Mouse (Mus musculus) cerebellum, postnatal 4 days (tissue): ENCODE data around the gene Bsn.
A peak's percentile ranks its signal among the peaks of the same experiment; 100 is the strongest.
"Not testable (repeated sequence)": the region's sequence is repeated elsewhere in the genome, so short reads cannot be mapped to it uniquely, and the experiment has no call there.

Experiments used
- DNase-seq, 2 experiments: peaks; one replicate each; pipeline ENCODE4 v3.0.0; 2022; ENCODE audit warnings: low spot score in 2 of 2, mixed read lengths in 1 of 2

Gene Bsn

DNA sequence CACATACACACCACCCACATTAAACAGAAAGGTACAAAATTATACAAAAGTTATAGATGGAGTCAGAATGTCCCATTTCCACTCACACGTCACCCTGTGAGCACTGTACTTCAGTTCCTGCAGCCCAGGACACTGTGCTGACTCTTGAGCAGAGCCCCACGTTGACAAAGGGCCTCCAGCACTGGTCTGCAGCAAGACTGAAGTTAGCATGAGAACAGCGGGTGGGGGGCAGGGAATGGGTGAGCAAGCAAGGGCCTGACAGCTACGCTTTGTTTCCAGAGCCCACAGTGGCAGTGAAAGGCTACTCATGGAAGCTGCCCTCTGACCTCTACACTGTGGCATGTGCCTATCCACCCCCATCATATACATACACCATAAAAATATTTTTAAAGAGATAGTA lies 40.4 kb downstream of the Bsn start:
- DNase-seq = no peak

DNA sequence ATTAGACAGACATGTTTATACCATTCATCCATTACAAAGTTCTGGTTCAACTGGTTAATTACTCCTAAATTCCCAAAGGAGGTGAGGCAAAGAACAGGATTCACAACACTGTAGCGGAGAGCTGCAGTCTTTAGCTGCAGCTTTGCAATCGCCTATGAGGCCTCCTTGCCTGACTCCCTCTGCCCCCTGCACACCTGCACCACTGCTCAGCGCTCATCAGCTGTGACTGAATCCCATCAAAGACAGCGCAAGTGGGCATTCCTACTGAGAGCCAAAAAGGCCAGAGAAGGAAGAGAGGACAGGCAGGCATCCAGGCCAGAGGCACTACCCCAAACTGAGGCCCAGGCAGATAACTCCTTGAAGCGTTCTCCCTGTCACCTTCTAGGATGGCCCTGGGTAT lies 42.6 kb downstream of the Bsn start:
- no peak for DNase-seq

DNA sequence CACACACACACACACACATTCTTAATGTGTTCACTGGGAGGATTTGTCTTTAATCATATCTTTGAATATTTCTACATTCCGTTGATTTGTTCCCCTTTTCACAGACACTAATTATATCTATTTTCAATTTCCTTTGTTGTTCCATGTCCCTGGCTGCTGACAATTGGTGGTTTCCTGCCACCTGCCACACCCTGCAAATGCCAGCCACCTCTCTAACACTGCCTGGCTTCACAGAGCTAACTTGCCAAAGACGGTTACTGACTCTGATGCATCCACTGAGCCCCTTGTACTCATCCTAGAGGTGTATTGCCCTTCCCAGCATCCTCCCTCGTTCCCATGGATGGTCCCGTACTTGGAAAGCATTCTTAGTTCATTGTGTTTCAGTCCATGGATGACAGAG lies 43.7 kb downstream of the Bsn start:
- DNase-seq = no peak

DNA sequence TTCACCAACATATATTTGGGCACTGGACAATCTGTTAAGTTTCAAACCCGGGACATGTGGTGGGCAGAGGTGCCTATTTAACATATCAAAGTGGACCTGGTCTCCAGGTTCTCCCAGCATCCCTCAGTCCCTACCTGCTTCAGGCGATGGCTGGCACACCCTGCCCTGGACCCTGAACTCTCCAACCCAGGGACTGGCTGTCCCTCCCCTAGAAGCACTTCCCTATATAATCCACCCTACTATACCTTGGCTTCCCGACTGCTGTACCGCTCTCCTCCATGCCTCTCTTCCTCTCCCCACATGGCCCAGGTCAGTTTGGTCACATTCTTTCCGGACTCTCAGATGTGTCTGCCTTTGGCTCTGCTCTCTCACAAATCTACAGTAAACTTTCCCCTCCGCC lies 44.4 kb downstream of the Bsn start:
- DNase-seq = no peak

DNA sequence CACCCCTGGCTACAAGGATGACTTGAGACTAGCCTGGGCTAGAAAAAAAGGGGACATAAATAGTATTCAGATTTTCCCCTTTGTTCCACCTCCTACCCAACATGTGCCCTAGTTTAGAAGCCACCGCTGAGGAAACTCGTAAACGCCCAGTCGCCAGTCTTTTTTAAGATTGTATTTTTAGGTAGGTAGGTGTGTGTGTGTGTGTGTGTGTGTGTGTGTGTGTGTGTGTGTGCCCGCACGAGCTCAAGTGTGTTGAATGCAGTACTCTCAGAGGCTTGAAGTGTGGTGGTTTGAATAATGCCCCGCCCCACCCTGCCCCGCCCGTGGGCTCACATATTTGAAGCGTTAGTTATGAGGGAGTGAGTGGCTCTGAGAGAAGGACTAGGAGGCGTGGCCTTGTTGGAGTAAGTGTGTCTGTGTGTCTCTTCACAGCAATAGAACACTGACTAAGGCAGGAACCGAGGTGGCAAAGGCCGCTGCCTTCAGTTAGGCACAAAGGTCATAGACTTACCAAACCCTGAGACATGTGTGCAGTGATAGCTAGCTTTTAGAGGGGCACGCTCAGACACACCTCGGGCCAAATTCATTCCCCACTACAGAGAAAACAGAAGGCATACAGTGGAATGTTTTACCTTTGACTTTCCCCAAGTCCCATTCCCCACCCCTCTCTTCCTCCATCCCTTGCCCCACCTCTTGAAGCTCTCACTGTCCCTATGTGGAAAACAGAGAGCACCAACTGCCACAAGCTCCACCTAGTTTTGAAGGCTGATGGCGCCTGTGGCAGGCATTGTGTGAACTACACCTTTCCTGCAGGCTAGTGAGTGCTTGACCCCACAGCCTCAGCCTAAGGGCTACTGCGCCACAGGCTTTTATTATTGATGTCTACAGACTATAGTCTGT lies 45.6 kb downstream of the Bsn start:
- no peak for DNase-seq

DNA sequence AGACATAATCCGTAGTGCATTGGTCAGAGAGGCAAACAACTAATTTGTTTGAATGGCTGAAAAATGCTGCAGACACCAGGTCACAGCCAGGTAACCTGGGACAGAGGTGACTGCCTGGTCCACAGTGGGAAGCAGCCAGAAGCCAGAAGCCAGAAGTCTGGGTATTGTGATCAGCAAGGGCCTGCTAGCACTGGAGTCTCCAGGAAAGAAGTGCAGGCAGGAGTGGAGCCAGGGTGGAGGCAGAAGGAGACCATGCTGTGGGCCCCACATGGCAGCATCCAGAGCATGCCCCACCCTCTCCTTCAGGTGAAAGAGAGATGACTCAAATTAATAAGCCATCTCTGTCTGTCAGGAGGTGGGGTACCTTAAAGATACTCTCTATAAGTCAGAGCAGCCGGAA lies 46.7 kb downstream of the Bsn start:
- DNase-seq = no peak

DNA sequence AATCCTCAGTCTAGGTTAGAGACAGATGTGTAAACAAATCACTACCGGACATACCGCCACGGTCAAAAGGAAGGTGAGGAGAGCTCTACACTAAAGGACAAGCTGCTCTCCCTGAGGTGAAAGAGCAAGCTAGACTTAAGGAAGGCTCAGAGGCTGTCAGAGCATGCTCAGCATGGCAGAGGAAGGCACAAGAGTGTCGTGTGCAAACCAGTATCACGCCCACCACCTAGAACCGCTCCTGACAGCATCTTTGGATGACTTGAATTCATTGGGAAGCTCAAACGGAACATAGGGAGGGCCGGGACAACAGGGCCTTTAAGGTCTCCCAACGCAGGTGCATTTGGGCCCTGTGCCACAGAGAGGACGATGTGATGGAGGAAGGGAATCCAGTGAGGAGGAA lies 48.8 kb downstream of the Bsn start:
- DNase-seq = no peak

DNA sequence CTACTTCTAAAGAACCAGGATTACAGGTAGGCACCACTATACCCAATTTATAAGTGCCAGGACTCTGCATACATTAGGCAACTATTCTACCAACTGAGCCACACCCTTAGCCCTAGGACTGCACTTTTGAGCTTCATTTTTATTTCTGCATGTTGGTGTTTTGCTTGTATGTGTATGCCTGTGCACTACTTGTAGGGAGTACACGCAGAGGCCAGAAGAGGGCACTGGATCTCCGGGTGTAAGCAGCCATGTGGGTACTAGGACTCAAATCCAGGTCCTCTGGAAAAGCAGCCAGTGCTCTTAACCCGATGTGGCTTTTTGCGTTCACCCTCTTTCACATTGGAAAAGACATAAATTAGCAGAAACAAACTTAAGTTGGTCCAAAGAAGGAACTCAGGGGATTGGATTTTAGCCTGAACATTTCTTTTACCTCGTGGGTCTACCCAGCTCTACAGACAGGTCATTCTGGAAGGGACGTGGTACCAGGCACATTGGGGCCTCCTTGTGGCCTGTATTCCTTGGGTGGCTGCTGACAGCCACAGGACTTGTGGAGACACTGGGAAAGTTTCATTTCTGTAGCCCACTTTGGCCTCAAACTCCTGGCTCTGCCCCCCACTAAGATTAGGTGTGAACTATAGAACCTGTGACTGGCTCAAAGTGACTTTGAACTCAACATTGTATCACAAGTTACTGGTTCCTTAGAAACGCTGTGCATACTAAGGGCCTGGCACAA lies 50.1 kb downstream of the Bsn start:
- DNase-seq = no peak

DNA sequence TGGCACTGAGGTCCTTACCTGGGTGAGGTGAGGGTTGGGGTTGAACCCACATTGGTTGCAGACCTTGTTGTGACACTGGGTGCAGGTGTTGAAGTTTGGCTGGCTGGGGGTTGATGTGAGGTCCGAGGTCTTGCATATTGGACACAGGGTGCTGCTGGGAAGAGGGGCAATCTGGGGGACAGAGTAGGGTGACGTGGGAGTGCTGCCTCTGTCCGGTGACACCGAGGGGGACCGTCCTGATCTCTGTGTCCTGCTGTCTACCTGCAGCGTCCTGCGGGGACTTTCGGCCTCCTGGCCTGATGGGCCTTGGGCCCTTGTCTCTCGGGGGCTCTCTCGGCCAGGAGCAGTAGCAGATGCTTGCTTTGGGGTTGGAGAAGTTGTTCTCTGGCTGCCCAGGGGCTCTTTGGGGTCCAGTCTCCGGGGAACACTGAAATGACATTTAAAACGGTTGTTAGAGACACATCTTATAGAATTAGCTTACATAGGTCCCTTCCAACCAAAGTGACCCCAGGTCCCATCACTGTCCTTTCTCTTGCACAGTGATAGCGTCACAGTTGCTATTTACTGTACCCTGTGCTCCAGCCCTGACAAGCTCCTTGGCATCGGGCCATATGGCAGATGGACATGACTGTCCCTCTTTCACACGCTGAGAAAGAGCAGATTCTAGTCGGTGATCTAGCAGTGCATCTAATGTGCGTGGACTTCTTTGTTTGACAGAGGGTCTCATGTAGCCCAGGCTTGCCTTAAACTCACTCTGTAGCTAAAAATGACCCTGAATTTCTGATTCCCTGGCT lies 50.8 kb downstream of the Bsn start:
- peak; percentile 48 to 81 for DNase-seq

DNA sequence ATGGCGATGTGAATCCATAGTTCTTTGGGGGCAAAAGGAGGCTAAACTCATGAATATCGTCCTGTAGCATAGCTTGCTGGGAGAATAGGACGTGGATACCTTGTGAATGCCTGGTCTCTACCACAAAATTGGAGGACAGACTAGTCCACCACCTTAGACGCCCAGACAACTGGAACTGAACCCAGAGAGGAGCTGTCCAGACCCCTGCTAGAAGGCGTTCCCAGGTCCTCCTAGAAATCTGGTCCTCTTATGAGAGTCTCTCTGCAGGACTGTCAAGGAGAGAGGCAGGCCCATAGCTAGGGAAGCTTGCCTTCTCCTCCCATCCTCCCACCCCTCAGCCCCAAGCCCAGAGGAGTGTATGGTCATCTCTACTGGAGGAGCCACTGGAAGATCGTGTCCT lies 52.1 kb downstream of the Bsn start:
- DNase-seq = no peak

DNA sequence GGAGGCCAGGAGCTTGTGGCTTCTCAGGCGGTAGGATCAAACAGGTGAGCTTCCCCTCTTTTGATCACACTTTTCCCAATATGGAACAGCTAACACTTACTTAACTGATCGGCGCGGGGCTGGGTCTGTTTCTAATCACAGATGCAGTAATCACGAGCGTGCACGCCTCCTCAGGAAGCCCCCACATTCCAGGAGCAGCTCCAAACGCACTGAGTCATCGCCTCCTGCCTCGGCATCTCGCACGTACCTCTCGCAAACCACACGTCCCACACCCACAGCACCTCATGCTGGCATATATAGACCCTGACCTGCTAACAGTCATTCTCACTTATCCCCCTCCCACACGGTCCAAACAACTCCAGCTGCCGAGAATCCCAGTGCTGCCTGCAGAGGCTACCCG lies 52.7 kb downstream of the Bsn start:
- no peak for DNase-seq

DNA sequence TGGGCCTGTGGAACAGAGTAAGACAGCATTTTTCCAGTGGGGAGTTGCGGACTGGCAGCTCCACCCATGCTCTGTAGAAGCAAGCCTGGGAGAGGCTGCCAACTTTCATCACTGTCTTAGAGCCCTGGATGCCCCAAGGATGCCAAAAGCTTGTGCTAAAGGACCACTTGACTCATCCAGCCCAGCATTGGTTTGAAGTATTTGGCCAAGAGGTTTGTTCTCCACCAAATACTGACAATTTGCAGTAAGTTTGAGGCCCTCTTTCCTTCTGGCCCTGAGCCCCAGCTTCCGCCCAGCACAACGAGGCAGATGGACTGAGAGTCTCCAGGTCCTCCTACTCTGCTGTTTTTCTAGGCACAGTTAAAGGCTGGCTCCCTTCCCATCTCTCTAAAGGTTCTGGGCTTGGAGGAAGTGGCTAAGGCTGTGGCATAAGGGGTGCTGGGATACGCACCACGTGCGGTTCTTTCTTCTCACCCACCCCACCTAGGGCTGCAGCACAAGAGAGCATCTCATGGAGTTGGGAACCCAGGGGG lies 53.2 kb downstream of the Bsn start:
- DNase-seq = no peak

DNA sequence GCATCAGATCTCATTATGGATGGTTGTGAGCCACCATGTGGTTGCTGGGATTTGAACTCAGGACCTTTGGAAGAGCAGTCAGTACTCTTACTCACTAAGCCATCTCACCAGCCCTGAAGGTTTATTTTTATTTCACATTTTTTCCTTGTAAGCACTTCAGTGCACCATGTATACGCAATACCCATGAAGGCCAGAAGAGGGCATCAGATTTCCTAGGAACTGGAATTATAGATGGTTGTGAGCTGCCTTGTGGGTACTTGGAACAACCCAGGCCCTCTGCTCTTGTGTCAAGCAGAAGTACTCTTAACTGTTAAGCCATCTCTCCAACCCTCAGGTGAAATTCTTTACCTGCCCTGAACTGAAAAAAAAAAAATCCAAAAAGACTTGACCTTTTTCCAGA lies 54.0 kb downstream of the Bsn start:
- DNase-seq = no peak

DNA sequence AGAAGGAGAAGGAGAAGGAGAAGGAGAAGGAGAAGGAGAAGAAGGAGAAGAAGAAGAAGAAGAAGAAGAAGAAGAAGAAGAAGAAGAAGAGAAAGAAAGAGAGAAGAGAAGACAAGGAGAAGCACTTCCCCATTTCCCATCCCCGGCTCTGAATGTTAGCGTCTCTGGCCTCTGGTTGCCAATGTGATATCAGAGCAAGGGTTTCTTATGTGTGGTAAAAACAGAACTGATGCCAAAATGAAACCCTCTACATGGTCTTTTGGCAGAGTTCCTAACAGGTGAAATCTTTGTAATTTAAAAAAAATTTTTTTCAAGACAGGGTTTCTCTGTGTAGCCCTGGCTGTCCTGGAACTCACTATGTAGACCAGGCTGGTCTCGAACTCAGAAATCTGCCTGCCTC lies 54.5 kb downstream of the Bsn start:
- not testable (repeated sequence) for DNase-seq

DNA sequence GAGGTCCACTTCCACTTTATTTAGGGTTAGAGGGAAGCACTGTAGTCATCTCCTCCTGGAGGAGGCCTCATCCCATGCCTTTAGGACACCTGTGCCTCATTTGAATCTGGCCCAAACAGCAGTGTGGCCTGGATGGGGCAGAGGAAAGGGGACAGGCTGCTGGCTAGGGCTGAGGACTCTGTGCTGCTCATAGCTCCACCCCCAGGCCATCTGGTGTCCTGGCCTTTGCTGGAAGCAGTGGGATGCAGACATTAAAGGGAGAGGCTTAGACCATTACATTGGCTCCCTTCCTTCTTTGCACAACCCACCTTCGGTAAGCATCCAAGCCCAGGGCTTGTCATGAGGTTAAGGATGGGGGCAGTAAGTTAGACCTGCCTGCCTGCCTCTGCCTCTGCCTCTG lies 56.7 kb downstream of the Bsn start:
- peak in 1 of 2 experiments; percentile 50 for DNase-seq

DNA sequence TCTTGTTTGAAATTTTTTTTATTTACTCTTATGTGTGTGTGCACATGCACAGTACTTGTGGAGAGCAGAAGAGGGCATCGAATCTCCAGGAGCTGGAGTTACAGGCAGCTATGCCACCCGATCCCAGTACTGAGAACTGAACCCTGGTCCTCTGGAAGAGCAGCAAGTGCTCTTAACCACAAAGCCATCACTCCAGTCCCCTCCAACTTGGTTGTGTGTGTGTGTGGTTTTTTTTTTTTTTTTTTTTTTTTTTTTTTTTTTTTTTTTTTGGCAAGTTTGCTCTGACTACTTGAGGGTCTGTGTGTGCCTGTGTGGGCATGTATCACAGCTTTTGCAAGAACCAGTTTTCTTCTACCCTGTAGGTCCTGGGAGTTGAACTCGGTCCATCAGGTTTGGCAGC lies 57.8 kb downstream of the Bsn start:
- DNase-seq = no peak

DNA sequence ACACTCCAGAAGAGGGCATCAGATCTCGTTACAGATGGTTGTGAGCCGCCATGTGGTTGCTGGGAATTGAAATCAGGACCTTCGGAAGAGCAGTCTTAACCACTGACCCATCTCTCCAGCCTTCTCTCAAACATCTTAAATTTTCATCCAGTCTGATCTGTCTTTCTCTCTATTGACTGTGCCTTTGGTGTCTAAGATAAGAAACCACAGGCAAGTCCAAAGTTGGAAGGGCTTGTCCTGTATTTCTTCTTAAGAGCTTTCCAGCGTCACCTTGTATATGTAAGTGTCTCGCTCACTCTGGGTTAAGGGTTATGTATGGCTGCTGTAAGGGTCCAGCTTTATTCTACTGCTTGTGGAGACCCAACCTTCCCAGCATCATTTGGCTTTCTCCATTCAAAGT lies 58.7 kb downstream of the Bsn start:
- no peak for DNase-seq

DNA sequence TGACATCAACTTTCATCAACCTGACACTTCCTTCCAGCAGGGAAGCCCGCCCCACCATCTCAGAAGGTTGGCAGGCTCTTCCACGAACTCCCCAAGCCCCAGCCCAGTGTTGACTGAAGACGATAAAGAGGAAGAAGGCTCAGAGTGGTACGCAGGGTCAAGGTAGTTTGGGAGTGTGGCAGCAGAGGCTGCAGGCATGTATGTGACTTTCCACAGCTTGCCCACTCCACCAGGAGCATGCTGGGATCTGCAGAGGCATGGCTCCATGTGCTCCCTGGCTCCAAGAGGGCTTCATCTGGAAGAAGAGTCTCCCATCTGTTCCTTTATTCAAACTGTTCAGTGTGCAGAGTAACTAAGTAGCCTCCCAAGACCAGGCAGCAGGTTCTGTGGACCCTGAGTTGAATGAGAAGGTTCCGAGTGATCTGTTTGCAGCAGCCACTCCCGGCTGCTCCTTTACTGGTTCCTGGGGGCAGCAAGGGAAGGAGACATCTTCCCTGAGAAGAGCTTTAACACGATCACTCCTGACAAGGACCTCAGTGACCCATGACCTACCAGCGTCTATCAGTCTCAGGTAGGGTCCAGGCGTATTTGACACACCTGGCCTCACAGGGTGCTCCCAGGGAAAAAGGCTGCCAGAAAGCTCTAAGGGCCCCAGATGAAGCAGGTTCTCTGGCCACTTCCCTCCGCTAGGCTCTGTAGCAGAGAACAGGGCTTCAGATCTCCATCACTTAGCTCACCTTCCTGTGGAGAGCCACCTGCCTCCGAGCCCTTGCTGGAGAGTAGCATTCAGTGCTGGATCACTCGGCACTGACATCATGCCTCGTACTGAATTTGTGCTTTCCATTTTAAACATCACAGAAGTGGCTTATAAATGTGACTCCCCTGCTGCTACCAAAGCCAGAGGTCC lies 60.9 kb downstream of the Bsn start:
- DNase-seq = no peak

DNA sequence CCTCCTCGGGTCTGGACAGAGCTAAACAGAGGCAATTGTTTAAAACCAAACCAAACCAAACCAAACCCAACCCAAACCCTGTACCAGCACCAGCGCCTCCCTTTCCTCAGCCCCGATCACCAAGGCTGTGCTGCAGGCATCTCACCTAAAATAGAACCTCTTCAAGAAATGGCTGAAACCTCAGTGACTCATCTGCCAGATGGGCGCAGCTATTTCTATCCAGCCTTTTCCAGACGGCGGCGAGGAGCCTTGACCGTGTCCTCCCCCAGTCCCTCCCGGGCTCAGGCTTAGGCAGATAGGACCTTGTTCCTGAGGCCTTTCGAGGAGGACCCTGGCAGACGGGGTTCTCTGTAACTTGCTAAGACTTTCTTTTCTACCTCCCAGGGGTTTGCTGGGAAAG lies 61.9 kb downstream of the Bsn start:
- no peak for DNase-seq

DNA sequence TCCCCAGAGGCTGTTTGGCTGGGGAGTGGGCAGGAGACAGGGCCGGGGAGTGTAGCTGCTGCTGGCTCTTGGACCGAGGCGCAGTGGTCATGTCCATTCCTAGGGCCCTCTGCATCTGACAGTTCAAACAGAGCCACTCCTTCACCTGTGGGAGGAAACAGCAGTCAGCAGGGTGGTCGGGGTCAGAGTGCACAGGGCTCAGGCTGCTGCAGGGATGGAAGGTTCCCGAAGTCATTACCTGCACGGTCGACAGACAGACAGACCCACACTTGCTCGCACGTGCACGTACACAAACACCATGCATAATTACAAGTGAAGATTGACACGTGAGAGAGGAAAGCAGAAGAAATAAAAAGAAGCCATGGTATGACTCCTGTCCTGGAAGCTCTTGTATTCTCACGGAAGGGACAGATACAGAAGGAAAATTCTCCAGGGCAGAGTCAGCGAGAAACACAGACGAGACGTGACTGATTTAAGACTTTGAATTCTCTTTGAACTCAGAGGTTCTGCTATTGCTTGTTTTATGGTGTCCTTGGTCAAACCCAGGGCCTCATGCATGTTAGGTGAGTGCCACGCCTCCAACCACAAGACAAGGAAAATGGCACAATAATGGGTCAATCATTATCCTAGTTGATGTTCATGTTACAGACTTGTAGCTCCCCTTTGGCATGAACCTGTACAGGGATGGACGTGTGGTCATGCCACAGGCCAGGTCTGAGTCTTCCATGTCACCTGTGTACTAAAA lies 63.6 kb downstream of the Bsn start:
- no peak for DNase-seq
